Mouse (Mus musculus) forebrain, embryonic 15.5 days (tissue): ENCODE measurements around the gene Cfdp1. TPM values are rescaled to one million over a fixed set of nuclear protein-coding genes. Genes with fewer than 3 reads are reported as not detected.
A peak's percentile ranks its signal among the peaks of the same experiment; 100 is the strongest.

ENCODE experiments used
- ATAC-seq: fragments of 200-750 bp; cut with Nextera tagmentation; replicated peaks from 2 replicates; pipeline ENCODE4 v1.8.0; 2017; ENCODE audit warnings: mild to moderate bottlenecking, moderate TSS enrichment, moderate library complexity
- H3K27ac ChIP-seq: fragments of 300-500 bp; sonication (generic); replicated peaks from 2 replicates; pipeline ENCODE4 v1.5.1; 2015; ENCODE audit warnings: mild to moderate bottlenecking, inconsistent platforms
- H3K27me3 ChIP-seq: fragments of 300-500 bp; sonication (generic); 2 replicates; pipeline ENCODE4 v1.6.1; 2015; ENCODE audit warnings: inconsistent platforms
- H3K36me3 ChIP-seq: fragments of 300-500 bp; sonication (generic); 2 replicates; pipeline ENCODE4 v1.6.1; 2015; ENCODE audit warnings: mild to moderate bottlenecking, inconsistent platforms
- H3K4me1 ChIP-seq: fragments of 300-500 bp; sonication (generic); 2 replicates; pipeline ENCODE4 v1.6.1; 2015; ENCODE audit warnings: inconsistent platforms
- H3K4me2 ChIP-seq: fragments of 300-500 bp; sonication (generic); replicated peaks from 2 replicates; pipeline ENCODE4 v1.6.1; 2015; ENCODE audit warnings: mild to moderate bottlenecking, inconsistent platforms
- H3K4me3 ChIP-seq: fragments of 300-500 bp; sonication (generic); 2 replicates; pipeline ENCODE4 v1.5.1; 2015; ENCODE audit warnings: mild to moderate bottlenecking, inconsistent platforms
- H3K9ac ChIP-seq: fragments of 300-500 bp; sonication (generic); replicated peaks from 2 replicates; pipeline ENCODE4 v1.6.1; 2015; ENCODE audit warnings: mild to moderate bottlenecking, inconsistent platforms
- H3K9me3 ChIP-seq: fragments of 300-500 bp; sonication (generic); 2 replicates; pipeline ENCODE4 v1.6.1; 2016; ENCODE audit warnings: inconsistent platforms
- WGBS: fragments of 180-500 bp; shearing (Covaris S2); methylation state at CpG from one replicate; pipeline ENCODE4 v1.1.7; 2015; ENCODE audit warnings: mixed read lengths; 5-methylcytosine and 5-hydroxymethylcytosine counted together
- polyA plus RNA-seq: library from polyadenylated mRNA; unstranded; fragments of >200 nt; fragmentation: Nextera tagmentation; extraction: Ambion mirVana; gene quantifications from 2 replicates; pipeline ENCODE4 v1.2.1, GENCODE M21; 2015

Cfdp1 gene
- polyA plus RNA-seq, 1 experiment from 2014 or later, result 173 TPM

DNA sequence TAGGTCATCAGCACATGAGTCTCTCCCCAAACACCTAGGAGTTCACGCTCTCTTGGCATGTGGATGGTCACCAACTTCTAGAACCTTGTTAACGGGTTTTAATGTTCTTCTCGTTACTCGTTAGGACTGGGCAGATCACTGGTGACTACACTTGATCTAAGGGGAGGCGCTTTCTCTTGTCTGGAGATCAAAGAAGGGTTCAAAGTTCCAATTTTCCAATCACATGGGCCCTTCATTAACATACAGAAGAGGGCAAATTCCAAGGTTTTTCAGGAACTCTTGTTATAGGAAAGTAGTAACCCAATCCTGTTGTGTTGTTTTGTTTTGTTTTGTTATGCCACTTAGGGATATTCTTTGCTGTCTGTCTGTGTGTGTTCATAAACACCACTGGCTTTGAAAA is 95.3 kb downstream of the Cfdp1 start:
- Histone ChIP-seq H3K4me3 (no peak overlapping the region), H3K4me1 (peaks cover 7% of the 10 kb centered on the region; the same call in 1 of the 2 replicates), H3K9ac (no peak overlapping the region), H3K36me3 (no peaks in the 10 kb centered on the region), H3K27ac (no peak overlapping the region), H3K4me2 (no peak overlapping the region), H3K27me3 (no peaks in the 10 kb centered on the region), H3K9me3 (no peaks in the 10 kb centered on the region)
- WGBS, result 66% methylated on average over 5 of the region's 5 CpGs
- no peak for ATAC-seq

DNA sequence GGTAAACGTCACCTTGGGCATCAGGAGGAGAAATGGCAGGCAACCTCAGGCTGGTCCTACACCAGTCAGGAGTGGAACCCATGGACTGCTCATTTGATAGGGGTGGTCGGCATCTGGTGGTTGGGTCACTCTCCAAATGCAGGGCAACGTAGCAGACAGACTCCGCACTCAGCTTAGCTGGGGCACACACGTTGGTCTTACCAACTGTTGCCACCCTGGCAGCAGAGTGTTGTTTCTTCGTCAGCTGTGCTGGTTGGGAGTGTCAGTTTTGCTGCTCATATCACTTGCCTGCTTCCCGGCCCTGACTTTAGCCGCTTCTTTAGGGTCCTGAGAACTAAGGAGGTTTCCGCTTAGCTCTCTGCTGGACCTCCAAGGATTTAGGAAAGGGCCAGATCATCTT is 96.5 kb downstream of the Cfdp1 start:
- H3K27me3 ChIP-seq, result no peaks in the 10 kb centered on the region
- H3K9ac ChIP-seq, result no peak overlapping the region
- no peaks in the 10 kb centered on the region for H3K36me3 ChIP-seq
- H3K27ac ChIP-seq, result no peak overlapping the region
- 89% methylated on average over 9 of the region's 9 CpGs for WGBS
- no peak overlapping the region for H3K4me3 ChIP-seq
- peaks cover 7% of the 10 kb centered on the region; the same call in 1 of the 2 replicates for H3K4me1 ChIP-seq
- H3K9me3 ChIP-seq, result no peaks in the 10 kb centered on the region
- ATAC-seq, result no peak
- no peak overlapping the region for H3K4me2 ChIP-seq

DNA sequence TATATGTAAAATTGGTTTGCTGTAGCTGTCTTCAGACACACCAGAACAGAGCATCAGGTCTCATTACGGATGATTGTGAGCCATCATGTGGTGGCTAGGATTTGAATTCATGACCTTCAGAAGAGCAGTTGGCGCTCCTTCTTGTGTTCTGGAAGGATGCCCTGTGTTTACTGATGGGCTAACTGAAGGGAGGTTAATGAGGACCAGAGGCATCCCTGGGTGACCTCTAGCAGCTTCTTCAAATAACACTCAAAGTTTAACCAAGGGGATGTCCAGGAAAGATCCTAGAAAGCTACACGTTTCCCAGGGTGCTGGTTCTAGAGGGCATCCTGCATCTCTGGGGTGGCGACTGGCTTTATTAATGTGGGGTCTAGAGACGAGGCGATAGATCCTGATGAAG is 99.4 kb downstream of the Cfdp1 start:
- H3K36me3 ChIP-seq, result no peaks in the 10 kb centered on the region
- ATAC-seq, result no peak
- no peaks in the 10 kb centered on the region for H3K27me3 ChIP-seq
- H3K9me3 ChIP-seq, result no peaks in the 10 kb centered on the region
- H3K27ac ChIP-seq, result no peak overlapping the region
- WGBS, result 84% methylated on average over 6 of the region's 6 CpGs
- H3K9ac ChIP-seq, result no peak overlapping the region
- H3K4me3 ChIP-seq, result no peak overlapping the region
- no peaks in the 10 kb centered on the region for H3K4me1 ChIP-seq
- no peak overlapping the region for H3K4me2 ChIP-seq

- Histone ChIP-seq H3K9ac (no peak overlapping the region), H3K4me1 (no peaks in the 10 kb centered on the region), H3K4me3 (no peak overlapping the region), H3K9me3 (no peaks in the 10 kb centered on the region), H3K36me3 (no peaks in the 10 kb centered on the region), H3K27me3 (no peaks in the 10 kb centered on the region), H3K4me2 (no peak overlapping the region), H3K27ac (no peak overlapping the region)
- 71% methylated on average over 2 of the region's 2 CpGs for WGBS
- no peak for ATAC-seq
Measured at GRCm38 (mm10) chr8:111754088-111754487, 100.0 kb downstream of the Cfdp1 start.

- Histone ChIP-seq H3K4me3 (no peak overlapping the region), H3K36me3 (no peaks in the 10 kb centered on the region), H3K9me3 (no peaks in the 10 kb centered on the region), H3K27ac (no peak overlapping the region), H3K27me3 (no peaks in the 10 kb centered on the region), H3K9ac (no peak overlapping the region), H3K4me2 (no peak overlapping the region), H3K4me1 (peaks cover 24% of the 10 kb centered on the region)
- no peak for ATAC-seq
- WGBS, result 64% methylated on average over 6 of the region's 6 CpGs
Measured at GRCm38 (mm10) chr8:111748766-111749165, 105.3 kb downstream of the Cfdp1 start.

- ATAC-seq, result no peak
- Histone ChIP-seq H3K4me2 (no peak overlapping the region), H3K27ac (no peak overlapping the region), H3K4me3 (no peak overlapping the region), H3K4me1 (peaks cover 24% of the 10 kb centered on the region), H3K36me3 (no peaks in the 10 kb centered on the region), H3K27me3 (no peaks in the 10 kb centered on the region), H3K9me3 (no peaks in the 10 kb centered on the region), H3K9ac (no peak overlapping the region)
- 85% methylated on average over 8 of the region's 8 CpGs for WGBS
Measured at GRCm38 (mm10) chr8:111747866-111748649, 106.0 kb downstream of the Cfdp1 start.

- H3K4me1 ChIP-seq, result peaks cover 34% of the 10 kb centered on the region
- H3K27me3 ChIP-seq, result no peaks in the 10 kb centered on the region
- no peak overlapping the region for H3K4me3 ChIP-seq
- H3K36me3 ChIP-seq, result no peaks in the 10 kb centered on the region
- peak overlapping the region; percentile 72; the same call in 1 of the 2 replicates for H3K27ac ChIP-seq
- WGBS, result 81% methylated on average over 13 of the region's 13 CpGs
- no peak for ATAC-seq
- no peak overlapping the region for H3K9ac ChIP-seq
- no peak overlapping the region for H3K4me2 ChIP-seq
- no peaks in the 10 kb centered on the region for H3K9me3 ChIP-seq
Measured at GRCm38 (mm10) chr8:111746582-111747465, 107.3 kb downstream of the Cfdp1 start.

DNA sequence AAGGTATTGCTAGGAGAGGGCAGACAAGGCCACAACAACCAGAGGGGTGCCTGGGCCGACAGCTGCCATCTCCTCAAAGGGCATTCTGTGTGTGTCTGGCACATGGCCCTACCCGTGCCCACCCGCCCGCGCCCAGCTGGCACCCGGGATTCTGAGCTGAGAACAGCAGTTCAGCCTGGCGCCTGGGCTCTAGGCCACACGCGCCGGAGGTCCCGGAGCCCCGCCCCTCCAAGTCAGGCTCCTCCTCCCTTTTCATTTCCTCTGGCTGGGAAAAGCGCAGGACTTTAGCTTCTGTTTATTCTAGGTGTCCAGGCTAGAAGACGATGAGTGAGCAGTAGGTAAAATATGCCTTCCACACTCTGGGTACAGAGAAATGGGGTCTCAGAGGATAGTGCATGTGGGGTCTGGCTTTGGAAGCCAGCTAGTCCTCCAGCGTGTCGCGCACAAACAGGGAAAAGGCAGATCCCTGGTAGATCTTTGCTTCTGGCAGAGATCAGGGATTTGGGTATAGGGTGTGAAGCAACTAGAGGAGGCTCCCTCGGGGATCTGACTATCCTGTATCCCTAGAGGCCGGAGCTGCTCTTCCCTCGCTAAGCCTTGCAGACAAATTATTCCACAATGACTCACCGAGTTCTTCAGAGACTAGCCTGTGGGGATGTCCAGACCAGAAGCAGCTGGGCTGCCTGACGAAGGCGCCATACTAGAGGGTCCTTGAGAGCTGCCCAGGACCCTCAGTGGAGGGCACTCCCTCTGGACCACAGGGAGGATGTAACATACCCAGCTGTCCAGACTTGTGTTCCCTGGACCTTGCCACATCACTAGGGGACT is 108.3 kb downstream of the Cfdp1 start:
- Histone ChIP-seq H3K36me3 (no peaks in the 10 kb centered on the region), H3K4me3 (peak overlapping the region; percentile 10), H3K27me3 (no peaks in the 10 kb centered on the region), H3K9me3 (no peaks in the 10 kb centered on the region), H3K9ac (0 out of 2 replicates have a peak overlapping the region, but pooled peaks have one; percentile 4), H3K27ac (peak overlapping the region; percentile 72), H3K4me1 (peaks cover 45% of the 10 kb centered on the region), H3K4me2 (peak overlapping the region; percentile 19)
- peak; percentile 76 for ATAC-seq
- WGBS, result 3% methylated on average over 23 of the region's 23 CpGs

DNA sequence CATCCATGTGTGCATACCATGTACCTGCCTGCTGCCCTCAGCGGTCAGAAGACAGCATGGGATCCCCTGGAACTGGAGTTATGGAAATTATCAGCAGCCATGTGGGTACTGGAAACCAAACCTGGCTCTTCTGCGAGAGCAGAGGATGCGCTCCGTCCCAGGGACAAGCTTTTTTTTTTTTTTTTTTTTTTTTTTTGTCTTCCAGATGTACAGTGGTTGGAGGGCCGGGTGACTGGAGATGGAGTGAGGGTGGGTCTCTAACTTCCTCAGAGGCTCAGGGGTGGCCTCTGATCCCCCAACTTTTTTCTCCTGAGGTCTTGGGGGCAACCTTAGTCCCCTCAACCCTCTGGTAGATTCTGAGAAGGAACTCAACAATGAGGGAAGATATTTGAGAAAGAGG is 109.0 kb downstream of the Cfdp1 start:
- Histone ChIP-seq H3K9ac (0 out of 2 replicates have a peak overlapping the region, but pooled peaks have one; percentile 4), H3K9me3 (no peaks in the 10 kb centered on the region), H3K27ac (peak overlapping the region; percentile 72), H3K4me2 (no peak overlapping the region), H3K4me3 (no peak overlapping the region), H3K4me1 (peaks cover 52% of the 10 kb centered on the region), H3K36me3 (no peaks in the 10 kb centered on the region), H3K27me3 (no peaks in the 10 kb centered on the region)
- WGBS, result 63% methylated on average over 5 of the region's 5 CpGs
- no peak for ATAC-seq

DNA sequence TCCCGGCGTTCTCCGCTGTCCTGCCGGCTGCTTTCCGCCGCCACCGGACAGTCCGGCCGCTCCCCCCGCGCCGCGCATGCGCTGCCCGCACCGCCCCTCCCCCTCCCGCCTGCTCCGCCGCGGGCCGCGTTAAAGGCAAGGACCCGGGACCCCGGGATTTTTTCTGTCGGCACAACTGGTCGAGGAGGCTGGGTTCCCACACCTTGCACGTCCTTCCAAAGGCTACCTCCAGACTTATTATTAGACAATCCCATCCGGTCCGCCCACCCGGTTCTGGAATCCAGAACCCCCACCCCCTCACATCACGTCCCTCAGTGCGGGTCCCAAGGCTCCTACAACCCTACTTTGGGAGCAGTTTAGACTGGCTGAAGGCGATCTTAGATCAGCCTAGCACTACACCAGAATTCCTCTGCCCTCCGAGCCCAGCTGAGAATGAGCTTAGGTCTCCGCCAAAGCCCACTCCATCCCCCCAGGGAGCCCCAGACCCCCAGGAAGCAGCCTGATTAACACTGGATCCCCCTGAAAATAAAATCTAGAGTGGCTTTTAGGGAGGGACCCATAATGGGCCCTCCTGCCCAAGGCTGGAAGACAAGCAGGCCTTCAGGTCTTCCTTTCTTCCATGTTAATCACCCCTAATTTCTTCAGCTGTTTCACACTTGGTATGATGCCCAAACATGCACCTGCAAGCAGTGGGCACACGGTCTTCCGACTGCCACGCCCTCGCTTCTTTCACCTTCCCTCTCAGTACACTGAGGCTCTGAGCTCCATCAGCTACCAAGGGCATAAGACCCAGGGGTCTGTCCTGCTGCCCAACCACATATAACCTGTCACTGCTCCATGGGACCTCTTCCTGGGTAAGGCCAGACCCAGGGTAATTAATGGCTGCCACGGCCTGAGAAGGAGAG is 110.0 kb downstream of the Cfdp1 start, which contains the start of gene Bcar1:
TSS of gene Bcar1 (minus strand) at position 18 of the 905 bp plus-strand sequence.
- ATAC-seq, result peak; percentile 62
- H3K27me3 ChIP-seq, result no peaks in the 10 kb centered on the region
- H3K4me3 ChIP-seq, result peak within 1 kb of the TSS; percentile 87
- H3K27ac ChIP-seq, result peak within 1 kb of the TSS; percentile 85
- no peaks in the 10 kb centered on the region for H3K36me3 ChIP-seq
- H3K9me3 ChIP-seq, result no peaks in the 10 kb centered on the region
- H3K9ac ChIP-seq, result peak within 1 kb of the TSS; percentile 96
- peak within 1 kb of the TSS; percentile 74 for H3K4me2 ChIP-seq
- 9% methylated on average over 38 of the region's 40 CpGs for WGBS
- peaks cover 62% of the 10 kb centered on the region for H3K4me1 ChIP-seq
